Comparison of ENCODE assay signal across 10 mouse cellular contexts in genomic region chr4:138708636-138709035, GRCm38 (mm10). TPM values are rescaled to one million over a fixed set of nuclear protein-coding genes. Genes with fewer than 3 reads are reported as not detected.
DNase-seq lines count a peak whose midpoint lies in the region; ATAC-seq and TF ChIP-seq lines count a peak whose summit lies in the region.
"Had no signal": no experiment of that assay in that cellular context is flagged by ENCODE, and none has a peak within 500 bp of the region (broad histone marks: within the 10 kb centered on the region; RNA-seq: fewer than 3 reads in every experiment).

No protein-coding gene starts in this region.

- H3K9me3 ChIP-seq in liver, embryonic 12.5 days (replicated peaks) = 0 out of 2 replicates have a peak, but pooled peaks cover 4% of the 10 kb centered on the region
- no peaks in the 10 kb centered on the region for H3K9me3 ChIP-seq in intestine, embryonic 14.5 days (ENCODE audit: control insufficient read depth, low read length)
- no peaks in the 10 kb centered on the region for H3K9me3 ChIP-seq in lung, embryonic 14.5 days (ENCODE audit: low read depth, low read length)
- H3K9me3 ChIP-seq: embryonic facial prominence, embryonic 12.5 days; limb, embryonic 15.5 days had no signal

- no peak overlapping the region for H3K4me2 ChIP-seq in liver, embryonic 12.5 days
- H3K4me2 ChIP-seq in intestine, embryonic 14.5 days (ENCODE audit: low read length) = no peak overlapping the region
- H3K4me2 ChIP-seq in lung, embryonic 14.5 days = no peak overlapping the region
- H3K4me2 ChIP-seq: embryonic facial prominence, embryonic 12.5 days; limb, embryonic 15.5 days had no signal

- no peak for ATAC-seq in liver, embryonic 12.5 days
- no peak for ATAC-seq in intestine, embryonic 14.5 days (replicated peaks; ENCODE audit: low FRiP score, low TSS enrichment, low read depth)
- no peak; the same call in 1 of the 2 replicates for ATAC-seq in lung, embryonic 14.5 days (ENCODE audit: insufficient read depth)

- DNase-seq in liver = peak; percentile 50
- peak; percentile 25 for DNase-seq in T-cell, adult 2 months (ENCODE audit: low spot score)
- peak; percentile 81 to 82 for DNase-seq in cerebellum, postnatal 36 days
- DNase-seq in intestine, embryonic 14.5 days (ENCODE audit: low spot score) = peak; percentile 78
- peak; percentile 79 for DNase-seq in lung, embryonic 14.5 days
- DNase-seq in thymus, adult 18-20 months = peak; percentile 53 to 62
- no peak for DNase-seq in right cerebral cortex, adult 18-20 months

- no peaks in the 10 kb centered on the region for H3K36me3 ChIP-seq in liver, embryonic 12.5 days
- no peaks in the 10 kb centered on the region for H3K36me3 ChIP-seq in intestine, embryonic 14.5 days (ENCODE audit: control insufficient read depth, insufficient read depth, low read length)
- no peaks in the 10 kb centered on the region for H3K36me3 ChIP-seq in lung, embryonic 14.5 days (ENCODE audit: insufficient read depth)
- H3K36me3 ChIP-seq: embryonic facial prominence, embryonic 12.5 days; limb, embryonic 15.5 days had no signal

- H3K27ac ChIP-seq in liver, embryonic 12.5 days = no peak overlapping the region
- H3K27ac ChIP-seq in intestine, embryonic 14.5 days (ENCODE audit: low read depth) = no peak overlapping the region
- H3K27ac ChIP-seq in lung, embryonic 14.5 days (ENCODE audit: low read depth) = no peak overlapping the region
- H3K27ac ChIP-seq: embryonic facial prominence, embryonic 12.5 days; limb, embryonic 15.5 days had no signal

- 4% methylated on average over 7 of the region's 7 CpGs for WGBS in liver, embryonic 12.5 days (ENCODE audit: insufficient replicate concordance)
- WGBS in intestine, embryonic 14.5 days = 7% methylated on average over 7 of the region's 7 CpGs
- WGBS in lung, embryonic 14.5 days = 5% methylated on average over 7 of the region's 7 CpGs

- no peak overlapping the region for H3K4me3 ChIP-seq in liver, embryonic 12.5 days
- H3K4me3 ChIP-seq in intestine, embryonic 14.5 days (ENCODE audit: low read depth, low read length) = no peak overlapping the region
- no peak overlapping the region for H3K4me3 ChIP-seq in lung, embryonic 14.5 days (ENCODE audit: low read depth, low read length)
- H3K4me3 ChIP-seq: embryonic facial prominence, embryonic 12.5 days; limb, embryonic 15.5 days had no signal

- TF ChIP-seq CTCF in lung, embryonic 14.5 days (IDR thresholded peaks at IDR 0.05; ENCODE audit: low read depth) = peak; percentile 79

- H3K27me3 ChIP-seq in liver, embryonic 12.5 days (replicated peaks) = no peaks in the 10 kb centered on the region; the same call in none of the 2 replicates
- no peaks in the 10 kb centered on the region for H3K27me3 ChIP-seq in intestine, embryonic 14.5 days (replicated peaks; ENCODE audit: control insufficient read depth, insufficient read depth, low read length)
- no peaks in the 10 kb centered on the region for H3K27me3 ChIP-seq in lung, embryonic 14.5 days (ENCODE audit: insufficient read depth, low read length)
- H3K27me3 ChIP-seq: embryonic facial prominence, embryonic 12.5 days; limb, embryonic 15.5 days had no signal

- H3K9ac ChIP-seq in liver, embryonic 12.5 days = no peak overlapping the region
- H3K9ac ChIP-seq in intestine, embryonic 14.5 days (ENCODE audit: low read length) = no peak overlapping the region
- no peak overlapping the region for H3K9ac ChIP-seq in lung, embryonic 14.5 days
- H3K9ac ChIP-seq: embryonic facial prominence, embryonic 12.5 days; limb, embryonic 15.5 days had no signal

- no peaks in the 10 kb centered on the region for H3K4me1 ChIP-seq in liver, embryonic 12.5 days
- H3K4me1 ChIP-seq in intestine, embryonic 14.5 days (replicated peaks; ENCODE audit: control insufficient read depth, insufficient read depth, low read length) = no peaks in the 10 kb centered on the region
- no peaks in the 10 kb centered on the region for H3K4me1 ChIP-seq in lung, embryonic 14.5 days (ENCODE audit: insufficient read depth)
- H3K4me1 ChIP-seq: limb, embryonic 15.5 days had no signal

RNA-seq across cellular contexts. Expression of gene Pla2g2c, which starts 16.0 kb away (rescaled TPM):
- 0.10 TPM in 1 of 2 replicates, not detected in the other for polyA plus RNA-seq in liver, embryonic 12.5 days (2016; fragmentation: Nextera tagmentation; extraction: Ambion mirVana)
- polyA plus RNA-seq in intestine, embryonic 14.5 days (2014; fragmentation: Nextera tagmentation; extraction: Ambion mirVana) = 0.22 and 0.35 TPM in 2 replicates
- 0.15 and 0.25 TPM in 2 replicates for polyA plus RNA-seq in lung, embryonic 14.5 days (2014; fragmentation: Nextera tagmentation; extraction: Ambion mirVana)
- polyA plus RNA-seq: limb, embryonic 15.5 days had no signal

RNA-seq across cellular contexts. Expression of gene Ubxn10, which starts 28.3 kb away (rescaled TPM):
- polyA plus RNA-seq in liver, embryonic 12.5 days (2016; fragmentation: Nextera tagmentation; extraction: Ambion mirVana) = 0.16 and 0.23 TPM in 2 replicates
- polyA plus RNA-seq in intestine, embryonic 14.5 days (2014; fragmentation: Nextera tagmentation; extraction: Ambion mirVana) = 1.0 and 1.8 TPM in 2 replicates
- polyA plus RNA-seq in lung, embryonic 14.5 days (2014; fragmentation: Nextera tagmentation; extraction: Ambion mirVana) = 1.5 and 1.7 TPM in 2 replicates

RNA-seq across cellular contexts. Expression of gene Pla2g2f, which starts 48.8 kb away (rescaled TPM):
- not detected in 2 replicates for polyA plus RNA-seq in liver, embryonic 12.5 days (2016; fragmentation: Nextera tagmentation; extraction: Ambion mirVana)
- 0.12 and 0.80 TPM in 2 replicates for polyA plus RNA-seq in intestine, embryonic 14.5 days (2014; fragmentation: Nextera tagmentation; extraction: Ambion mirVana)
- not detected in 2 replicates for polyA plus RNA-seq in lung, embryonic 14.5 days (2014; fragmentation: Nextera tagmentation; extraction: Ambion mirVana)
- polyA plus RNA-seq: embryonic facial prominence, embryonic 12.5 days had no signal
